Mouse (Mus musculus) monocyte, adult 5-6 weeks (primary cell): ENCODE data around the gene Olfr926. TPM values are rescaled to one million over a fixed set of nuclear protein-coding genes. Genes with fewer than 3 reads are reported as not detected.
"Not testable (repeated sequence)": the region's sequence is repeated elsewhere in the genome, so short reads cannot be mapped to it uniquely, and the experiment has no call there.

Experiments
- ATAC-seq: fragments of 153-309, 156-312 bp; replicated peaks from 2 replicates; pipeline ENCODE4 v1.8.0; 2017; ENCODE audit warnings: mild to moderate bottlenecking; ENCODE audit not compliant: low TSS enrichment, insufficient number of reproducible peaks, severe bottlenecking, poor library complexity, low FRiP score
- total RNA-seq: library from RNA; stranded (forward); fragments of 200-1000, 200-491, 200-594 nt; gene quantifications from 3 replicates; pipeline ENCODE4 v1.2.3, GENCODE M21; 2017

Olfr926 gene
- not detected in 3 replicates for total RNA-seq

DNA sequence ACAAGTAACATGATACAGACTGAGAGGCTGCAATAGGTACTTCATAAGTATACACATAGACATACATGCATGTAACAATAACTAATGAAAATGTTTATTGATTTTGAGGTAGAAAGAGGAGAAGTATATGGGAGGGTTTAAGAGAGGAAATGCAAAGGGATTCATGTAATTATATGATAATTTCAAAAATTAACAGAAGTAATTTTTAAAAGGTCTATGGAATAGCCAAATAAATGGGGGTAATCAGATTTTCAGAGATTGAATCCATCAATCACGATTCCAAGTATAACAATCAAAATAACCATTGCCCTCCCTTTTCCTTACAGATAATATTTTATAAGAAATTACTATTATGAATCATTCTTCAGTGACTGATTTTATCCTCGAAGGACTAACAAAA, at the start of gene Olfr926:
Gene Olfr926 (plus strand): TSS at position 301 of the 400 bp plus-strand sequence.
- no peak for ATAC-seq

DNA sequence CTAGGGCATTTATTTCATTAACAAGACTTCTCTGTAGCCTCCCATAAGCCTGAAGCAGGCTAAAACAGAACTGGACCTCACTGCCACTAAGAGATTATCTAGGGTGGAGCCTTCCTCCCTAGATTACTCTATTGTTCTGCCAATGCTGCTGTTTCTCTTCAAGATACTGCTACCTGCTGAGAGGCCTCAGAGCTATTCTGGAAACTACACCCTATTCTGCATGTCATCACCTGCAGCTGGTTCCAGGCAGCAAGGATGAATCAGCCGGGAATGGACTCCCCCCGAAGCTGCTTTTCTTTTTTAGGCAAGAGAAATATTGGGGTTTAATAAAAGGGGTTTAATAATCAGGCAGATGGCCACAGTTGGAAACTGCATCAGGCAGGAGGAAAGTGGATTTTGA, 43.9 kb upstream of the Olfr926 start:
- ATAC-seq, result no peak

DNA sequence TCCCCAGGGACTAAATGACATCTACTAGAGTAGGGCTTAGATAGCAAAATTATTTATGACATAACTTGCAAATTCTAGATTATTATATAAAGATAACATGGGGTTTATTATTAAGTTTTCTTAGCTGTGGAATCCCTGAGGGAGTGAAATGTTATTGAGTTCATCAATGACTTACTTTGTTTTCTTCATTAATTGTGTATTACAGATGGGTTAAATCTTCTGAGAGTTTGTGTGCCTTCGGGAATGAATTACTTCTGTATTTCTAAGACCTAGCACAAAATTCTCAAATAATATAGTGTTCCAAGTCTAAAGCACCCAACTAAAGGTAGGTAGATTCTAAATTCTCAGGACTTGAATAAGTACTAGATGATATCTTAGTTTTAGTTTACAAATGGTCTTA, 32.8 kb upstream of the Olfr926 start, which contains the start of gene Olfr924:
Gene Olfr924 (plus strand): TSS at position 301 of the 400 bp plus-strand sequence.
- no peak for ATAC-seq

DNA sequence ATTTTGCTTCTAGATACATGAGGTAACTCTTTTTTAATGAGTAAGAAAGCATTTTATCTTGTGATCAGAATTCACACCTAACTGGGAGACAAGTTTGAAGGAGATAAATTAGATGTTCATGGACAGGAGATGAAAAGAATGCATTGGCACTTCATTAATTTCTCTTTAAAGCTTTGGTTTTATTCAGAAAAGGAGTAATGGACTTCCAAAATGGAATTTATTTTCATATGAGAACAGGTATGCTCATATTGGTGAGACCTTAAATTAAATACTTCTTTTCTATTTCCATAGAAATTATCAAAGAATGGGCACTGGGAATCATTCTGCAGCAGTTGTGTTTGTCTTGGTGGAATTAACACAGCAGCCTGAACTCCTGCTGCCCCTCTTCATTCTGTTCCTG, 22.2 kb upstream of the Olfr926 start, which contains the start of gene Olfr26:
Gene Olfr26 (plus strand): TSS at position 301 of the 400 bp plus-strand sequence.
- ATAC-seq, result no peak

DNA sequence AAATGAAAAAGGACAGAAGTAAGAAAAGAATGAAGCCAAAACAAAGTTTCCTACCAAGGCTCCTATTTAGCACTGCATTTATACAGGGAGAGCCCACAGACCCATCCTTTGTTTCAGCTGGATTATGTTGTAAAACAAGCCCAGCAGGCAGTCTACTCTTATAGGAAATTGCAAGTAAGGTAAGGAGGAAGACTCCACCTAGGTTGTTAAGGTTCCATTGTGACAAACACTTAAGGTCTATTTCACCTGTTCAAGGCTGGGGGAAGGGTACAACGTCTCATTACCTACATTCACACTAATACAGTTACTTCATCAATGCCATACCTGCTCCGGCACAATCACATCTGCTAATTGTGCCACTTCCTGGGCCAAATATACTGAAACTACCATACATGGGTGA, 2.0 kb upstream of the Olfr926 start:
- not testable (repeated sequence) for ATAC-seq

Other genes starting within 250 kb of the Olfr926 start
- gene Olfr916, start 217.3 kb upstream of the Olfr926 start, total RNA-seq, result not detected in 3 replicates
- gene Olfr917, start 211.3 kb upstream of the Olfr926 start, total RNA-seq, result not detected in 3 replicates
- gene Olfr918, start 202.5 kb upstream of the Olfr926 start, total RNA-seq, result not detected in 3 replicates
- not detected in 3 replicates for gene Olfr919, start 173.5 kb upstream of the Olfr926 start, total RNA-seq
- 29.2 to 35.0 TPM (median 33.1 TPM) in 3 replicates for gene Vwa5a, start 158.9 kb upstream of the Olfr926 start, total RNA-seq
- 0.19 to 1.4 TPM (median 0.53 TPM) in 3 replicates for gene Olfr920, start 124.8 kb upstream of the Olfr926 start, total RNA-seq
- not detected in 3 replicates for gene Olfr921, start 104.1 kb upstream of the Olfr926 start, total RNA-seq
- not detected in 3 replicates for gene Olfr922, start 62.5 kb upstream of the Olfr926 start, total RNA-seq
- gene Olfr923, start 50.6 kb upstream of the Olfr926 start, total RNA-seq, result not detected in 3 replicates
- not detected in 3 replicates for gene Olfr924, start 32.7 kb upstream of the Olfr926 start, total RNA-seq
- gene Olfr26, start 22.1 kb upstream of the Olfr926 start, total RNA-seq, result not detected in 3 replicates
- not detected in 3 replicates for gene Olfr930, start 52.7 kb downstream of the Olfr926 start, total RNA-seq
- not detected in 3 replicates for gene Olfr933, start 95.2 kb downstream of the Olfr926 start, total RNA-seq
- not detected in 3 replicates for gene Olfr934, start 111.2 kb downstream of the Olfr926 start, total RNA-seq
- 2.0 TPM in 1 of 3 replicates, not detected in the others for gene Olfr935, start 122.6 kb downstream of the Olfr926 start, total RNA-seq
- gene Olfr146, start 146.3 kb downstream of the Olfr926 start, total RNA-seq, result not detected in 3 replicates
- not detected in 3 replicates for gene Olfr937, start 187.8 kb downstream of the Olfr926 start, total RNA-seq
- not detected in 3 replicates for gene Olfr938, start 201.8 kb downstream of the Olfr926 start, total RNA-seq